Mouse (Mus musculus) hindbrain, postnatal 0 days (tissue): ENCODE data around the gene Nhlrc3. TPM values are rescaled to one million over a fixed set of nuclear protein-coding genes. Genes with fewer than 3 reads are reported as not detected.

ENCODE experiments used
- ATAC-seq: fragments of 200-750 bp; cut with Nextera tagmentation; 2 replicates; pipeline ENCODE4 v1.8.0; 2017; ENCODE audit warnings: mild to moderate bottlenecking, moderate TSS enrichment, moderate library complexity
- DNase-seq: peaks from one replicate; pipeline ENCODE4 v3.0.0-alpha.2; 2015; ENCODE audit warnings: low spot score
- H3K27ac ChIP-seq: fragments of 300-500 bp; sonication (generic); 2 replicates; pipeline ENCODE4 v1.5.1; 2014; ENCODE audit warnings: mild to moderate bottlenecking
- H3K27me3 ChIP-seq: fragments of 300-500 bp; sonication (generic); 2 replicates; pipeline ENCODE4 v1.6.1; 2014; ENCODE audit warnings: low read length, mixed read lengths; ENCODE audit not compliant: insufficient read depth
- H3K36me3 ChIP-seq: fragments of 300-500 bp; sonication (generic); 2 replicates; pipeline ENCODE4 v1.6.1; 2014; ENCODE audit warnings: low read length, mixed read lengths; ENCODE audit not compliant: insufficient read depth
- H3K4me1 ChIP-seq: fragments of 300-500 bp; sonication (generic); 2 replicates; pipeline ENCODE4 v1.6.1; 2014; ENCODE audit warnings: antibody characterized with exemption, low read length, mixed read lengths; ENCODE audit not compliant: insufficient read depth
- H3K4me2 ChIP-seq: fragments of 300-500 bp; sonication (generic); 2 replicates; pipeline ENCODE4 v1.6.1; 2014; ENCODE audit warnings: low read depth, mild to moderate bottlenecking, low read length, moderate library complexity, mixed read lengths
- H3K4me3 ChIP-seq: fragments of 300-500 bp; sonication (generic); 2 replicates; pipeline ENCODE4 v1.5.1; 2014; ENCODE audit warnings: low read length
- H3K9ac ChIP-seq: fragments of 300-500 bp; sonication (generic); replicated peaks from 2 replicates; pipeline ENCODE4 v1.6.1; 2014; ENCODE audit warnings: mild to moderate bottlenecking, low read length, moderate library complexity, mixed read lengths
- H3K9me3 ChIP-seq: fragments of 300-500 bp; sonication (generic); 2 replicates; pipeline ENCODE4 v1.6.1; 2016; ENCODE audit warnings: low read length, mixed read lengths
- CTCF ChIP-seq: IDR thresholded peaks from 2 replicates; pipeline ENCODE4 v1.5.1; 2016; ENCODE audit warnings: antibody characterized with exemption, control low read depth, low read depth
- WGBS: fragments of 180-500 bp; shearing (Covaris S2); extraction: QIAGEN DNeasy Blood & Tissue Kit; methylation state at CpG from one replicate; pipeline ENCODE4 v1.1.7; 2014; 5-methylcytosine and 5-hydroxymethylcytosine counted together
- polyA plus RNA-seq: library from polyadenylated mRNA; unstranded; fragments of >200 nt; fragmentation: Nextera tagmentation; extraction: Ambion mirVana; gene quantifications from 2 replicates; pipeline ENCODE4 v1.2.1, GENCODE M21; 2015
- total RNA-seq: library from RNA; depleted of rRNA; stranded (reverse); fragments of >200 nt; gene quantifications from 2 replicates; pipeline ENCODE4 v1.2.3, GENCODE M21; 2014

Nhlrc3 gene
- total and polyA plus RNA-seq, 2 experiments from 2014 or later, result 7.5 to 14.4 TPM

DNA sequence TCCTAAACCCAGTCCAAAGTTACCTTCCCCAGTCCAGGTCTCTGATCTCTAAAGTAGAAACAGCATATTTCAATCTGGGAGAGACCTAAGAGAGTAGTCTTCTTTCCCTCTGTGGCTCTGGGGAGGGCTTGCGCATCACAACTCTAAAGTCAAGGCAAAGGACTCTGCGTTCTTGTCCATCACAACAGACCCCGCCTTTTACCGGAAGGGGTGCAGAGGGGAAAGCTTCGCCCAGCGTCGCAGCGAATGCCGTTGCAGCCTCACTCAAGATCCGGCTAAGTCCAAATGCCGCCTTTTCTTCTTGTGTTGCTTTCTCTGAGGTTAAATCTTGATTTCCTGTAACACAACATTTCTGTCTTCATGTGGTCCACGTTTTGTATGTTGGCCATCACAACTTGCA, 41.5 kb downstream of the Nhlrc3 start:
- DNase-seq (no peak), ATAC-seq (no peak)
- Histone ChIP-seq H3K36me3 (no peaks in the 10 kb centered on the region), H3K4me1 (no peaks in the 10 kb centered on the region), H3K9me3 (no peaks in the 10 kb centered on the region), H3K27me3 (no peaks in the 10 kb centered on the region), H3K9ac (no peak overlapping the region), H3K4me3 (no peak overlapping the region), H3K4me2 (no peak overlapping the region), H3K27ac (no peak overlapping the region)
- WGBS, result 94% methylated on average over 12 of the region's 12 CpGs
- TF ChIP-seq CTCF, result no peak

DNA sequence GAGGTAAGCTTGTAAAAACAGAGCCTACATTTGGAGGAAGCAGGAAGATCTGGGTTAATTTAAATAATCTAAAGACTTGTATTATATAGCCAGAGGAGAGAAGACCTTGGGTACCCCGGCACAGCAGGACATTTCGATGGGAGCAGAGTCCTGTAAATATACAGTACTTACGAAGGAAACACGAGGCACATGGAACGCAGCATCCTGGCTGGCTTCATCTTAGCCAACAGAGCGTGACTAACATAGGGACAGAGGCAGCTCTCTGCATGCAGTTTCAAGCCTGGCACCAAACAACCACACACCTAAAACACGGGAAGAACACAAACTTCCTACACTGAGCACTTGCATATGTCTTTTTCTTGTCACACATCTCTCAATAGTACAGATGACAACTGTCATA, 45.4 kb downstream of the Nhlrc3 start:
- Histone ChIP-seq H3K27ac (no peak overlapping the region), H3K27me3 (no peaks in the 10 kb centered on the region), H3K4me3 (no peak overlapping the region), H3K36me3 (no peaks in the 10 kb centered on the region), H3K9ac (no peak overlapping the region), H3K4me1 (0 out of 2 replicates have a peak, but pooled peaks cover 5% of the 10 kb centered on the region), H3K9me3 (no peaks in the 10 kb centered on the region), H3K4me2 (no peak overlapping the region)
- ATAC-seq, result no peak
- TF ChIP-seq CTCF, result no peak
- peak; percentile 14 for DNase-seq
- WGBS, result 47% methylated on average over 7 of the region's 7 CpGs

DNA sequence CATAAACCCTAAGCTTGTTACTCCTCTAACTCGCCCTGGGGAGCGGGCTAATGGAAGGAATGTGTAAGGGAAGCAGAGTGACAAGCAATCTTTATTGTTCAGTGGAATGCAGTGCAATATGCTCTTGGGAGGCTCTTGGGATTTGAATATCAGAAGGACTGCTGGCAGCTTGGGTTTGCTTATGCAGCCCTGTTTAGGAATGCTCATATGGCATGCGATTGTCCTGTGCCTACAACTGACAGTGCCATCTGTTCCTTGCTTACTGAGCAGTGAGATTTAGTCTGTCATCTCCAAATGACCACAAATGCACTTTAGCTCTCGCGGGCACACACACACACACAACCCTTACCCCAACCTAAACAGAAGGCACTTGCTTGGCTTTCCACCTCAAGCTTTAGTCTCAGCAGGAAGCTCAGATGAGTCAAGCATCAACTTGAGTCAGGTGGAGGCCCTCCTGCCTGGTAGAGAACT, 47.1 kb downstream of the Nhlrc3 start:
- H3K36me3 ChIP-seq, result no peaks in the 10 kb centered on the region
- H3K4me1 ChIP-seq, result 0 out of 2 replicates have a peak, but pooled peaks cover 5% of the 10 kb centered on the region
- no peak overlapping the region for H3K4me2 ChIP-seq
- 38% methylated on average over 5 of the region's 5 CpGs for WGBS
- H3K27ac ChIP-seq, result no peak overlapping the region
- H3K4me3 ChIP-seq, result no peak overlapping the region
- DNase-seq, result peak; percentile 79
- no peaks in the 10 kb centered on the region for H3K9me3 ChIP-seq
- no peak overlapping the region for H3K9ac ChIP-seq
- ATAC-seq, result peak; percentile 80
- no peak for TF ChIP-seq CTCF
- H3K27me3 ChIP-seq, result no peaks in the 10 kb centered on the region

DNA sequence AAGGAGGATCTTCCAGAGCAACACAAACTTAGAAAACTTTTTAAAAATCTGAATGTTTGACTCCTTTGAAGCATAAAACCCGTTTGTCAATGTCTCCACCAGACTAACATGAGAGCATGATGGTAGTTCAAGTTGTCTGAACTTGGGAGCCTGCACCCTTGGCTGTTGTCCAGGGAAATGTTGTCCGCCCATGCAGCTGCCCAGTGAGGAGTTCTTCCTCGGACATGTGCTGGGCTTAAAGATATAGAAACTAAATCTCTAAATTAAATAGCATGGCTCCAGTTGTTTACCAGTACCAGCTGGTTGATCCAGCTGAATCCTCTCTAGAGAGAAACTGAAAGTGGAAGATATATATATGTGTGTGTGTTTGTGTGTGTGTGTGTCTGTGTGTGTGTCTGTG, 49.2 kb downstream of the Nhlrc3 start:
- no peak overlapping the region for H3K27ac ChIP-seq
- 47% methylated on average over 3 of the region's 3 CpGs for WGBS

DNA sequence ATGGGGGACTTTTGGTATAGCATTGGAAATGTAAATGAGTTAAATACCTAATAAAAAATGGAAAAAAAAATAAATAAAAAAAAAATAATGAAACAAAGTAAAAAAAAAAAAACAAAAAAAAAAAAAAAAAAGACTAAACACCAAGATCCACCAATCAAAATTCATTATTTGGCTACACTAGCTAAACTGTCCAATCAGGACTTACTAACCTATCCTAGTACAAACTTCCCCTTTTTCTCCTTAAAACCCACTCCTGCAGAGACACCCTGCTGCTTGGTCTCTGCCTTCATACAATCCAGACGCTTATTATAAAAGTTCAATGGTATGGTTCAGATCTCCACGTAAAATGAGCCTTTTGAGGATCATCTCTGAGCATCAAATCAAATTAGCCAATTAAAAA, 49.7 kb downstream of the Nhlrc3 start:
- ATAC-seq, result no peak
- H3K9ac ChIP-seq, result no peak overlapping the region
- WGBS, result 36% methylated on average over 2 of the region's 2 CpGs

More for the DNA sequence above, 49.2 kb downstream of the Nhlrc3 start:
- Histone ChIP-seq H3K4me3 (no peak overlapping the region), H3K9me3 (no peaks in the 10 kb centered on the region), H3K36me3 (no peaks in the 10 kb centered on the region), H3K4me2 (no peak overlapping the region), H3K9ac (no peak overlapping the region), H3K4me1 (0 out of 2 replicates have a peak, but pooled peaks cover 5% of the 10 kb centered on the region), H3K27me3 (no peaks in the 10 kb centered on the region)
- no peak for TF ChIP-seq CTCF
- no peak for ATAC-seq
- DNase-seq, result no peak

DNA sequence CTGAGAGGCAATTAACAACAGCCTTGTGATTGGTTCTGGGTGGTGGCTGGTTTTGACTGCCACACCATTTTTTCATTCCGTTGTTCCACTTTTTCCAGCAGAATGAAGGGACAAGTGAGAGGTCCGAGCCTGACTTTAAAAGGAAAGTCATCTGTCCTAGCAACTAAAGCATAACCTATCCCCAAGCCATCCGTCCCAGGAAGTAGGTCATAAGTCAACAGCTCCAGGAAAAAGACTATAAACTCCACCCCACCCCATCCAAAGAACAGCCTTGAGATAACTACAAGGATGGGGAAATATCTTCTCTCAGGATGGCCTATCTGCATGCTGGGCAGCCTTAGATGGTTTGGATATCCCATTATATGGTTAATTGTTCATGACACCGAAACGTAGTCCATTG, 50.9 kb downstream of the Nhlrc3 start:
- no peak overlapping the region for H3K4me2 ChIP-seq
- H3K27me3 ChIP-seq, result no peaks in the 10 kb centered on the region
- H3K27ac ChIP-seq, result no peak overlapping the region
- no peaks in the 10 kb centered on the region for H3K9me3 ChIP-seq
- ATAC-seq, result no peak
- H3K9ac ChIP-seq, result no peak overlapping the region
- no peak for DNase-seq
- H3K36me3 ChIP-seq, result no peaks in the 10 kb centered on the region
- WGBS, result 90% methylated on average over 5 of the region's 5 CpGs
- TF ChIP-seq CTCF, result no peak
- H3K4me1 ChIP-seq, result 0 out of 2 replicates have a peak, but pooled peaks cover 5% of the 10 kb centered on the region
- H3K4me3 ChIP-seq, result no peak overlapping the region

More for the DNA sequence above, 49.7 kb downstream of the Nhlrc3 start:
- no peak for DNase-seq
- no peaks in the 10 kb centered on the region for H3K27me3 ChIP-seq
- no peaks in the 10 kb centered on the region for H3K9me3 ChIP-seq
- TF ChIP-seq CTCF, result no peak
- H3K4me3 ChIP-seq, result no peak overlapping the region
- H3K4me2 ChIP-seq, result no peak overlapping the region
- no peaks in the 10 kb centered on the region for H3K36me3 ChIP-seq
- 0 out of 2 replicates have a peak, but pooled peaks cover 5% of the 10 kb centered on the region for H3K4me1 ChIP-seq
- no peak overlapping the region for H3K27ac ChIP-seq

DNA sequence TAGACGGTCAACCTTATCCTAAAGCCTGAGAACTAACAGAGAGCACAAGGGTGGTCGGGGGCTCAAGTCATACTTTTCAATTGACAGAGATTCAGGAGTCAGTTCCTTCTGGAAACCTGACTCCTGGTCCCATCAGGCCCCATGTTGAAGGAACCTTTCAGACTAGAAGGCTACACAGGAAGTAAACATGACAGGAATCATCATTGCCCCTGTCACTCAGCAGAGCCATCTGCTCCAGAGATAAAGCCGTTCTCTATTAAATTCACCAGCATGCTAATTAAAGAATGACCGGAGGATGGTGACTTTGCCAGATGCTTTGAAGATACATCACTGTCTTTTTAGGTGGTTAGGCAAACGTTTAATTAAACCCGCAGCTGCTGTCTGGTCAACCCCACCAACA, 53.1 kb downstream of the Nhlrc3 start:
- H3K36me3 ChIP-seq, result no peaks in the 10 kb centered on the region
- ATAC-seq, result peak; percentile 61; the same call in 1 of the 2 replicates
- H3K27ac ChIP-seq, result no peak overlapping the region
- no peak overlapping the region for H3K4me3 ChIP-seq
- 50% methylated on average over 6 of the region's 6 CpGs for WGBS
- H3K4me1 ChIP-seq, result no peaks in the 10 kb centered on the region
- no peak for TF ChIP-seq CTCF
- no peak overlapping the region for H3K9ac ChIP-seq
- no peaks in the 10 kb centered on the region for H3K9me3 ChIP-seq
- H3K27me3 ChIP-seq, result no peaks in the 10 kb centered on the region
- peak; percentile 64 for DNase-seq
- no peak overlapping the region for H3K4me2 ChIP-seq
